Mouse (Mus musculus): ENCODE data around the gene Elp1.

DNA sequence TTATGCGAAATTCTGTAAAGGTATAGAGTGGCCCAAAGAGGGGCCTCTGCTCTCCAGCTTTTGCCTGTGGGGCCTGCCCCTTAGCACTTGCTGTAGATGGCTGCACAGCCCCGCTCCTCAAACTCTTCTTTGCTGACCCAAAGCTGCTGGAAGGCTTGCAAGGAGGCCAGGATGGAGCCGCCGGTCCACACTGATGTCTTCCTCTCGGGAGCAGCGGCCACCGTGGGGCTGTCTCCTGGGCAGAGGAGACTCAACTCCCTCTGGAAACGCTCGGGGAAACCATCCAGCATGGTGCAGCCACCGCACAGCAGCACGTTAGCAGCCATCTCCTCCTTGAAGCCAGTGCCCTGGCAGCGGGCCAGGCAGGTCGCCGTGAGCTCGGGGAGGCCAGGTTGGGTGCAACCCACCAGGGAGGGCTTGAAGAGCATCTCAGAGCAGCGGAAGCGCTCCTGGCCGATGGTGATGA lies 62.1 kb downstream of the Elp1 start, which contains the start of gene Gm26657:
- no peak for TF ChIP-seq CTCF (IDR thresholded peaks at IDR 0.05; ENCODE audit: control insufficient read depth, insufficient read depth, low read length)
- TF ChIP-seq POLR2A (IDR thresholded peaks at IDR 0.05; ENCODE audit: borderline replicate concordance, control insufficient read depth, low read depth, low read length): no peak

Measured in bone marrow, adult 2 months (tissue).